Mouse (Mus musculus): Measurements from ENCODE around the gene Gm2115.

- no peak for TF ChIP-seq CTCF (IDR thresholded peaks at IDR 0.05)
- no peak for TF ChIP-seq EP300 (IDR thresholded peaks at IDR 0.05)
These were observed 5.9 kb downstream of the Gm2115 start for GRCm38 (mm10) chr7:84534632-84535031.

All from lung, postnatal 0 days (tissue).